Mouse (Mus musculus): ENCODE data around the gene Kazn. TPM values are rescaled to one million over a fixed set of nuclear protein-coding genes. Genes with fewer than 3 reads are reported as not detected.

Kazn gene
- total and polyA plus RNA-seq, 3 experiments = 1.3 to 9.7 (median 4.2) TPM

DNA sequence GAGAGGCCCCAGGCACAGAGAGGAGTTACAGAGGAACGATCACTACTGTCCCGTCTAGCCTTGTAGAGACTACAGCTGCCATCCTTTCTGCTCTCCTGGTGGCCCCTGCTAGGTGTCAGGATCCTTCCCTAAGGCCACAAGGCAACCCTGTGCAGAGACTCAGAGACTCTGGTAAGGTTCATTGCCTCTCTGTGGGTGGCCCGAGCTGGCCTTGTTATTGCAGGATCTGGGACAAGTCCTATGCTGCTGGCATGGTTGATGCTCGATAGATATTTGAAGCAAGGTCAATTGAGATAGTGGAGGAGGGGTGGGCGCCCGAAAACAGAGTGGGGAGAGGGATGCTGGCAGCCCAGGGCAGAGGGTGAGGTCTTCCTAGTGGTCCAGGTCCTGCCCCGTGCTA is 23.4 kb downstream of the Kazn start:
- peaks cover 0 to 8% of the 10 kb centered on the region in 2 experiments for H3K36me3 ChIP-seq (replicated peaks in 1 of 2; ENCODE audit: control insufficient read depth in 1 of 2, insufficient read depth in 1 of 2, low read length in 1 of 2)
- H3K4me2 ChIP-seq (ENCODE audit: insufficient read depth, low read depth, poor library complexity, severe bottlenecking) = no peak overlapping the region
- H3K27me3 ChIP-seq (replicated peaks) = no peaks in the 10 kb centered on the region
- H3K4me1 ChIP-seq (ENCODE audit: control insufficient read depth in 1 of 2, insufficient read depth in 2 of 2) = peaks cover 0 to 24% of the 10 kb centered on the region in 2 experiments; a peak in 2 of 4 replicates
- dilution Hi-C loops (cut with MboI; ENCODE audit: extremely low pct_ligation_motif_present, extremely low pct_unique_long_range_greater_than_20kb, low sequenced_read_pairs) = no loop called here
- TF ChIP-seq TCF12 (IDR thresholded peaks at IDR 0.05; ENCODE audit: low read depth, low read length) (no peak), JUND (conservative IDR thresholded peaks at IDR 0.05; ENCODE audit: low read depth, low read length) (no peak), NELFE (IDR thresholded peaks at IDR 0.05; ENCODE audit: low read depth, low read length) (no peak), EP300 (IDR thresholded peaks at IDR 0.05; ENCODE audit: low read length) (no peak), SMC3 (IDR thresholded peaks at IDR 0.05; ENCODE audit: low read depth, low read length) (no peak), ZNF384 (IDR thresholded peaks at IDR 0.05; ENCODE audit: low read depth, low read length) (no peak), USF1 (IDR thresholded peaks at IDR 0.05; ENCODE audit: low read depth, low read length) (no peak), NRF1 (IDR thresholded peaks at IDR 0.05; ENCODE audit: low read depth, low read length) (no peak), CHD2 (IDR thresholded peaks at IDR 0.05; ENCODE audit: low read length) (no peak), ETS1 (conservative IDR thresholded peaks at IDR 0.05; ENCODE audit: low read depth, low read length) (no peak), ZC3H11A (IDR thresholded peaks at IDR 0.05; ENCODE audit: low read depth, low read length) (no peak), TBP (conservative IDR thresholded peaks at IDR 0.05; ENCODE audit: low read depth, low read length) (no peak), GABPA (IDR thresholded peaks at IDR 0.05; ENCODE audit: insufficient replicate concordance, low read depth, low read length) (no peak), KAT2A (IDR thresholded peaks at IDR 0.05; ENCODE audit: insufficient replicate concordance, low read length) (no peak), UBTF (IDR thresholded peaks at IDR 0.05; ENCODE audit: low read depth, low read length) (no peak), SIN3A (IDR thresholded peaks at IDR 0.05; ENCODE audit: low read length) (no peak), MAFK (IDR thresholded peaks at IDR 0.05; ENCODE audit: insufficient replicate concordance, low read length) (no peak), JUN (IDR thresholded peaks at IDR 0.05; ENCODE audit: insufficient read depth, low read depth, low read length) (no peak), MEF2A (IDR thresholded peaks at IDR 0.05; ENCODE audit: borderline replicate concordance, low read depth, low read length) (no peak)
- no peak overlapping the region for H3K4me3 ChIP-seq (replicated peaks in 1 of 3; ENCODE audit: low read depth in 2 of 3, low read length in 2 of 3, poor library complexity in 1 of 3)
- H3K9me3 ChIP-seq (replicated peaks; ENCODE audit: low read length) = no peaks in the 10 kb centered on the region
- H3K9ac ChIP-seq (ENCODE audit: insufficient read depth, low read depth) = no peak overlapping the region
- DNase-seq (ENCODE audit: extremely low read depth) = no peak
- in situ Hi-C loops (cut with MboI; ENCODE audit: low pct_ligation_motif_present, low pct_unique_long_range_greater_than_20kb, low sequenced_read_pairs) = no loop called here
- no peaks in the 10 kb centered on the region for H3K79me2 ChIP-seq (replicated peaks; ENCODE audit: control insufficient read depth, extremely low read depth, insufficient read depth, poor library complexity, severe bottlenecking)
- H3K27ac ChIP-seq (ENCODE audit: insufficient read depth, low read depth) = no peak overlapping the region

DNA sequence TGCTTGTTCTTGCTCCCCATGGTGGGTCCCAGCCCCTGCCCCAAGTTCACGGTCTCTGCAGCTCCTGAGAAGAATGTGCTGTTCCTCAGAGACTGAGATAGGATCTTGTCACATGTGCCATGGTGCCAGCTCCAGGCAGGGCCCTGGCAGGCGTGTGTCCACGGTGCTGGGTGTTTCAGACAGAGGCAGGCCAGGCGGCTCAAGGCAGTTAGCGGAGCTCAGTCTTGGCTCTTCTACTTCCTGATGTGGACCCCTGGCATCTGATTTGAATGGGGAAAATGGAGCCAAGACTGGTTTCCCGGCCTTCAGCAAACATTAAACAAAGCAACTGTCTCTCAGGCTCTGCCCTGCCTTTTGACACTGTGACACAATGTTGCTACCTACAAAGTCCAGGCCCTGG is 24.7 kb downstream of the Kazn start:
- Histone ChIP-seq H3K27ac (ENCODE audit: insufficient read depth, low read depth) (no peak overlapping the region), H3K36me3 (replicated peaks in 1 of 2; ENCODE audit: control insufficient read depth in 1 of 2, insufficient read depth in 1 of 2, low read length in 1 of 2) (peaks cover 0 to 12% of the 10 kb centered on the region in 2 experiments), H3K4me3 (replicated peaks in 1 of 3; ENCODE audit: low read depth in 2 of 3, low read length in 2 of 3, poor library complexity in 1 of 3) (no peak overlapping the region), H3K4me1 (ENCODE audit: control insufficient read depth in 1 of 2, insufficient read depth in 2 of 2) (peaks cover 0 to 35% of the 10 kb centered on the region in 2 experiments; a peak in 2 of 4 replicates), H3K4me2 (ENCODE audit: insufficient read depth, low read depth, poor library complexity, severe bottlenecking) (no peak overlapping the region), H3K27me3 (replicated peaks) (no peaks in the 10 kb centered on the region), H3K9ac (ENCODE audit: insufficient read depth, low read depth) (no peak overlapping the region), H3K9me3 (replicated peaks; ENCODE audit: low read length) (no peaks in the 10 kb centered on the region), H3K79me2 (replicated peaks; ENCODE audit: control insufficient read depth, extremely low read depth, insufficient read depth, poor library complexity, severe bottlenecking) (no peaks in the 10 kb centered on the region)
- dilution Hi-C loops (cut with MboI; ENCODE audit: extremely low pct_ligation_motif_present, extremely low pct_unique_long_range_greater_than_20kb, low sequenced_read_pairs) (no loop called here), in situ Hi-C loops (cut with MboI; ENCODE audit: low pct_ligation_motif_present, low pct_unique_long_range_greater_than_20kb, low sequenced_read_pairs) (no loop called here)
- no peak for DNase-seq (ENCODE audit: extremely low read depth)
- TF ChIP-seq MYC (IDR thresholded peaks at IDR 0.05; ENCODE audit: low read depth, low read length) = no peak
- TF ChIP-seq GABPA (IDR thresholded peaks at IDR 0.05; ENCODE audit: insufficient replicate concordance, low read depth, low read length) = no peak
- TF ChIP-seq NELFE (IDR thresholded peaks at IDR 0.05; ENCODE audit: low read depth, low read length) = no peak
- no peak for TF ChIP-seq SIN3A (IDR thresholded peaks at IDR 0.05; ENCODE audit: low read length)
- TF ChIP-seq BHLHE40 (IDR thresholded peaks at IDR 0.05; ENCODE audit: low read depth, low read length) = no peak
- no peak for TF ChIP-seq ETS1 (conservative IDR thresholded peaks at IDR 0.05; ENCODE audit: low read depth, low read length)
- no peak for TF ChIP-seq MEF2A (IDR thresholded peaks at IDR 0.05; ENCODE audit: borderline replicate concordance, low read depth, low read length)
- no peak for TF ChIP-seq UBTF (IDR thresholded peaks at IDR 0.05; ENCODE audit: low read depth, low read length)
- TF ChIP-seq PAX5 (IDR thresholded peaks at IDR 0.05; ENCODE audit: low read length) = no peak
- no peak for TF ChIP-seq POLR2A (IDR thresholded peaks at IDR 0.05; ENCODE audit: low read depth, low read length)
- no peak for TF ChIP-seq MAX (IDR thresholded peaks at IDR 0.05; ENCODE audit: low read length)
- no peak for TF ChIP-seq ZNF384 (IDR thresholded peaks at IDR 0.05; ENCODE audit: low read depth, low read length)
- TF ChIP-seq SMC3 (IDR thresholded peaks at IDR 0.05; ENCODE audit: low read depth, low read length) = no peak
- TF ChIP-seq ZMIZ1 (IDR thresholded peaks at IDR 0.05; ENCODE audit: low read depth, low read length) = no peak
- TF ChIP-seq JUND (conservative IDR thresholded peaks at IDR 0.05; ENCODE audit: low read depth, low read length) = no peak
- TF ChIP-seq CTCF (conservative IDR thresholded peaks at IDR 0.05 in 1 of 2, IDR thresholded peaks at IDR 0.05 in 1 of 2; ENCODE audit: low read depth in 2 of 2, low read length in 2 of 2) = no peak
- no peak for TF ChIP-seq RAD21 (IDR thresholded peaks at IDR 0.05; ENCODE audit: low read depth, low read length)
- TF ChIP-seq EP300 (IDR thresholded peaks at IDR 0.05; ENCODE audit: low read length) = no peak
- no peak for TF ChIP-seq KAT2A (IDR thresholded peaks at IDR 0.05; ENCODE audit: insufficient replicate concordance, low read length)
- TF ChIP-seq E2F4 (IDR thresholded peaks at IDR 0.05; ENCODE audit: insufficient replicate concordance, low read depth, low read length) = no peak

All from CH12.LX (cell line).